Mouse (Mus musculus) G1E (cell line): ENCODE measurements around the gene Ncor1. TPM values are rescaled to one million over a fixed set of nuclear protein-coding genes. Genes with fewer than 3 reads are reported as not detected.

Experiments
- ATAC-seq: 2 replicates; pipeline ENCODE4 v1.8.0; 2016; ENCODE audit warnings: mild to moderate bottlenecking; ENCODE audit not compliant: insufficient number of reproducible peaks, poor library complexity, low FRiP score, severe bottlenecking; ENCODE audit errors: extremely low read depth
- DNase-seq: peaks from one replicate; pipeline ENCODE4 v3.0.0; 2012; ENCODE audit warnings: low spot score
- H3K27me3 ChIP-seq: 2 replicates; pipeline ENCODE4 v1.6.1; 2012; ENCODE audit warnings: mild to moderate bottlenecking, low read length, inconsistent platforms; ENCODE audit not compliant: insufficient read depth
- H3K36me3 ChIP-seq: replicated peaks from 2 replicates; pipeline ENCODE3; 2012; ENCODE audit warnings: mild to moderate bottlenecking, inconsistent platforms
- H3K4me1 ChIP-seq: 2 replicates; pipeline ENCODE4 v1.6.1; 2012; ENCODE audit warnings: low read depth, low read length, inconsistent platforms, mixed read lengths; ENCODE audit not compliant: insufficient read depth
- H3K4me3 ChIP-seq: 2 replicates; pipeline ENCODE4 v1.5.1; 2012; ENCODE audit warnings: low read depth, mild to moderate bottlenecking, inconsistent platforms, low read length, moderate library complexity, mixed read lengths
- H3K9me3 ChIP-seq: replicated peaks from 2 replicates; pipeline ENCODE4 v1.6.1; 2012; ENCODE audit warnings: inconsistent platforms
- CTCF ChIP-seq: IDR thresholded peaks from 2 replicates; pipeline ENCODE4 v1.5.1; 2012; ENCODE audit warnings: low read depth, low read length, inconsistent platforms, mixed read lengths
- GATA1 ChIP-seq: IDR thresholded peaks from 2 replicates; pipeline ENCODE4 v1.6.1; 2012; ENCODE audit warnings: borderline replicate concordance, low read length, inconsistent platforms, mixed read lengths
- GATA2 ChIP-seq: IDR thresholded peaks from 2 replicates; pipeline ENCODE4 v1.6.1; 2012; ENCODE audit warnings: low read depth, low read length, inconsistent platforms, borderline replicate concordance
- POLR2AphosphoS5 ChIP-seq: IDR thresholded peaks from 2 replicates; pipeline ENCODE4 v1.6.1; 2012; ENCODE audit warnings: low read depth, low read length, inconsistent platforms; ENCODE audit not compliant: insufficient replicate concordance
- TAL1 ChIP-seq: conservative IDR thresholded peaks from 2 replicates; pipeline ENCODE4 v1.6.1; 2012; ENCODE audit warnings: low read depth, low read length, inconsistent platforms, mixed read lengths
- polyA plus RNA-seq: library from polyadenylated mRNA; stranded (reverse); fragments of >175 nt; gene quantifications from 2 replicates; pipeline ENCODE4 v1.2.3, GENCODE M21; 2012
- total RNA-seq, 2 experiments: library from RNA; stranded (forward) in 1 of 2; stranded (reverse) in 1 of 2; fragments of 200-1000 nt in 1 of 2; fragments of >200 nt in 1 of 2; fragmentation: Nextera tagmentation in 1 of 2; gene quantifications; 2 replicates each; pipeline ENCODE4 v1.2.3; 2014 to 2017

Gene Ncor1
- total and polyA plus RNA-seq, 3 experiments = 69.9 to 697 (median 214) TPM

DNA sequence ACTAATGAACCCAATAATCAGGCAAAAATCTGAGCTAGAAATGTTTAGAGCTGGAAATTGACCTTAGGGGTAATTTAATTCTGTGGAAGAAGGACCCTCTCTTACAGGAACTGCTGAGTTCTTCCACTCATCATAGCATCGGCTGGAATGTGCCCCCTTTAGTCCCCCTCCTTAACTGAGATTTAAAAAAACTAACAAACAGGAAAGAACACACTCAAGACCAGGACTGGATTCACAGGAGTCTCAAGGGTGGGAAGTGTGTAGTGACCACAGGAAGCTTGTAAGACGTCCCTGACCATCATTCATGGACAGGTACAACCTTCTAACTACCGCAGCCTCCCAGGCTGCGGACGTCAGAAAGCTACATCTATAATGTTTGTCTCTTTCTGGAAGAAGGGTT lies 187.5 kb downstream of the Ncor1 start:
- H3K36me3 ChIP-seq = peaks cover 49% of the 10 kb centered on the region
- peaks cover 15% of the 10 kb centered on the region for H3K4me1 ChIP-seq
- no peak for ATAC-seq
- no peak overlapping the region for H3K4me3 ChIP-seq
- DNase-seq = no peak
- H3K9me3 ChIP-seq = no peaks in the 10 kb centered on the region
- no peaks in the 10 kb centered on the region for H3K27me3 ChIP-seq
- no peak for TF ChIP-seq POLR2AphosphoS5
- TF ChIP-seq TAL1 = no peak
- TF ChIP-seq GATA2 = no peak
- TF ChIP-seq CTCF = no peak
- TF ChIP-seq GATA1 = no peak

DNA sequence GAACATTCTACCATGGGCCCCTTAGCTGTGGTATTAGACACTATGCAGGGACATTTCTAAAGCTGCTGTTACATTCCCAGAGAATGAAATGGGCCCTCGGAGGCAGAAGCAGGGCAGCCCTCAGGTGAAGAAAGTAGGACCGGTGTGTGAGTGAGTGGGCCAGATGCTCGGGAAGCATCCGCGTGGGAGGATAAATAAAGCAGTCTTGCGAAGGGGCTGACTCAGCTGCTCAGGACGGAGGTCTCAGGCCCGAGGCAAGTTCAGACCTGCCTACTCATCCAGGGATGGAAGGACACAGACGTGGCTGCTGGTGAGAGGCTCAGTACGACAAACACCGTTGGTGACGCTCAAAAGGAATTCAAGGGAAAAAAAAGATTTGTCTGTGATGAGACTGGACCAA lies 189.2 kb downstream of the Ncor1 start:
- no peaks in the 10 kb centered on the region for H3K9me3 ChIP-seq
- H3K36me3 ChIP-seq = peaks cover 51% of the 10 kb centered on the region
- no peaks in the 10 kb centered on the region for H3K27me3 ChIP-seq
- no peak for DNase-seq
- TF ChIP-seq POLR2AphosphoS5 = no peak
- TF ChIP-seq GATA1 = no peak
- no peak for TF ChIP-seq CTCF
- TF ChIP-seq TAL1 = no peak
- TF ChIP-seq GATA2 = no peak
- H3K4me1 ChIP-seq = peaks cover 15% of the 10 kb centered on the region
- H3K4me3 ChIP-seq = no peak overlapping the region
- no peak for ATAC-seq

- Histone ChIP-seq H3K27me3 (peaks cover 5% of the 10 kb centered on the region), H3K4me3 (no peak overlapping the region), H3K4me1 (peaks cover 15% of the 10 kb centered on the region), H3K36me3 (peaks cover 47% of the 10 kb centered on the region), H3K9me3 (no peaks in the 10 kb centered on the region)
- no peak for TF ChIP-seq CTCF
- no peak for TF ChIP-seq GATA1
- TF ChIP-seq GATA2 = no peak
- TF ChIP-seq TAL1 = no peak
- no peak for TF ChIP-seq POLR2AphosphoS5
- DNase-seq (no peak), ATAC-seq (no peak)
Observed at GRCm38 (mm10) chr11:62268381-62268780, 190.0 kb downstream of the Ncor1 start.

GRCm38 (mm10) chr11:62266466-62267214 lies 191.7 kb downstream of the Ncor1 start:
- TF ChIP-seq TAL1 = no peak
- TF ChIP-seq POLR2AphosphoS5 = no peak
- TF ChIP-seq CTCF = no peak
- TF ChIP-seq GATA2 = no peak
- TF ChIP-seq GATA1 = no peak
- ATAC-seq (no peak), DNase-seq (no peak)
- Histone ChIP-seq H3K36me3 (peaks cover 43% of the 10 kb centered on the region), H3K27me3 (peaks cover 19% of the 10 kb centered on the region), H3K4me1 (peaks cover 15% of the 10 kb centered on the region), H3K4me3 (no peak overlapping the region), H3K9me3 (no peaks in the 10 kb centered on the region)

Other genes with a start within 250 kb of the Ncor1 start
- gene Adora2b, start 209.6 kb downstream of the Ncor1 start, total RNA-seq (2014; fragmentation: Nextera tagmentation) = not detected in 2 replicates
- 0.16 and 0.29 TPM in 2 replicates for gene Adora2b, start 209.6 kb downstream of the Ncor1 start, total RNA-seq (2017)
- 0.03 and 0.04 TPM in 2 replicates for gene Adora2b, start 209.6 kb downstream of the Ncor1 start, polyA plus RNA-seq
- 12.8 and 13.8 TPM in 2 replicates for gene Zswim7, start 177.2 kb downstream of the Ncor1 start, total RNA-seq (2014; fragmentation: Nextera tagmentation)
- gene Zswim7, start 177.2 kb downstream of the Ncor1 start, total RNA-seq (2017) = 15.3 and 21.5 TPM in 2 replicates
- 3.4 and 4.5 TPM in 2 replicates for gene Zswim7, start 177.2 kb downstream of the Ncor1 start, polyA plus RNA-seq
- 33.2 and 33.9 TPM in 2 replicates for gene Ttc19, start 177.1 kb downstream of the Ncor1 start, total RNA-seq (2014; fragmentation: Nextera tagmentation)
- 16.0 and 16.2 TPM in 2 replicates for gene Ttc19, start 177.1 kb downstream of the Ncor1 start, total RNA-seq (2017)
- gene Ttc19, start 177.1 kb downstream of the Ncor1 start, polyA plus RNA-seq = 4.2 and 6.2 TPM in 2 replicates
- gene Pigl, start 81 bp downstream of the Ncor1 start, total RNA-seq (2014; fragmentation: Nextera tagmentation) = 32.9 TPM in 2 replicates
- gene Pigl, start 81 bp downstream of the Ncor1 start, total RNA-seq (2017) = 4.8 and 5.3 TPM in 2 replicates
- gene Pigl, start 81 bp downstream of the Ncor1 start, polyA plus RNA-seq = 2.8 and 2.9 TPM in 2 replicates
- gene Cenpv, start 80.7 kb upstream of the Ncor1 start, total RNA-seq (2014; fragmentation: Nextera tagmentation) = 111 and 131 TPM in 2 replicates
- gene Cenpv, start 80.7 kb upstream of the Ncor1 start, total RNA-seq (2017) = 67.5 and 81.9 TPM in 2 replicates
- gene Cenpv, start 80.7 kb upstream of the Ncor1 start, polyA plus RNA-seq = 191 and 202 TPM in 2 replicates
- 814 and 964 TPM in 2 replicates for gene Ubb, start 92.6 kb upstream of the Ncor1 start, total RNA-seq (2014; fragmentation: Nextera tagmentation)
- gene Ubb, start 92.6 kb upstream of the Ncor1 start, total RNA-seq (2017) = 1,083 and 1,103 TPM in 2 replicates
- 1,429 and 2,208 TPM in 2 replicates for gene Ubb, start 92.6 kb upstream of the Ncor1 start, polyA plus RNA-seq
- gene Trpv2, start 115.9 kb upstream of the Ncor1 start, total RNA-seq (2014; fragmentation: Nextera tagmentation) = 50.2 and 67.3 TPM in 2 replicates
- 48.4 and 49.9 TPM in 2 replicates for gene Trpv2, start 115.9 kb upstream of the Ncor1 start, total RNA-seq (2017)
- gene Trpv2, start 115.9 kb upstream of the Ncor1 start, polyA plus RNA-seq = 17.4 and 22.5 TPM in 2 replicates
- 1.7 TPM in 1 of 2 replicates, not detected in the other for gene Lrrc75a, start 190.0 kb upstream of the Ncor1 start, total RNA-seq (2014; fragmentation: Nextera tagmentation)
- 0.17 and 0.27 TPM in 2 replicates for gene Lrrc75a, start 190.0 kb upstream of the Ncor1 start, total RNA-seq (2017)
- gene Lrrc75a, start 190.0 kb upstream of the Ncor1 start, polyA plus RNA-seq = 0.30 and 0.53 TPM in 2 replicates
- 14.8 and 24.3 TPM in 2 replicates for gene Mmgt2, start 190.1 kb upstream of the Ncor1 start, total RNA-seq (2014; fragmentation: Nextera tagmentation)
- gene Mmgt2, start 190.1 kb upstream of the Ncor1 start, total RNA-seq (2017) = 6.3 and 7.9 TPM in 2 replicates
- gene Mmgt2, start 190.1 kb upstream of the Ncor1 start, polyA plus RNA-seq = 5.5 and 8.2 TPM in 2 replicates